Mouse (Mus musculus): ENCODE data around the gene Cmpk2. TPM values are rescaled to one million over a fixed set of nuclear protein-coding genes. Genes with fewer than 3 reads are reported as not detected.
A peak's percentile ranks its signal among the peaks of the same experiment; 100 is the strongest.

Cmpk2 gene
- polyA plus RNA-seq, 1 experiment from 2014 or later: 2.4 TPM

DNA sequence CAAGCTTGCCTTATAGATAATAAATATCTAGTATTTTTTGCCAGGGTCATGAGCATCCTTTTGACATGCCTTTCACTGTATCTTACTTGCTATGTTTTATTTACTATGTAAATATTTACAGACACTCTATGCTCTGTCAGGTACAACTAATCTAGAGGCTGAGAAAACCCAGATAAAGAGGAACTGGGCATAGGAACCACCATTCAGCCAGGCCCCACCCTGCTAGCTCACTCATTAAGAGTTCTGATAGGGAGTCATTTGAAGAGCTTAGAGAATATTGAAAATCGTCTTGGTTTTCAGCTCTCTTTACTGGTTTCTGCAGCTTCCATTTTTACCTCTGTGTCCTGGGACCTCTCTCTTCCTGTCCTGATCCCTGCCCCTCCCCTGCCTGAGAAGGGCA is 17.9 kb upstream of the Cmpk2 start:
- no peak for ATAC-seq
- POLR2A ChIA-PET: no interaction called here
- no peak for DNase-seq (ENCODE audit: low read depth, low spot score)
- in situ Hi-C loops (cut with MboI; ENCODE audit: low pct_unique_long_range_greater_than_20kb): no loop called here
- H3K27me3 ChIP-seq: no peaks in the 10 kb centered on the region
- CTCF ChIA-PET: no interaction called here
- TF ChIP-seq CTCF (IDR thresholded peaks at IDR 0.05): no peak

- ATAC-seq (no peak), DNase-seq (ENCODE audit: low read depth, low spot score) (no peak)
- no peaks in the 10 kb centered on the region for H3K27me3 ChIP-seq
- in situ Hi-C loops (cut with MboI; ENCODE audit: low pct_unique_long_range_greater_than_20kb): no loop called here
- ChIA-PET POLR2A (no interaction called here), CTCF (interaction anchor here (1.6 kb wide), 1 partner anchor 11 kb away, joined by 3 read pairs; no protein-coding TSS in a partner anchor)
- no peak for TF ChIP-seq CTCF (IDR thresholded peaks at IDR 0.05)
These were observed 16.1 kb upstream of the Cmpk2 start for GRCm38 (mm10) chr12:26452951-26453350.

- DNase-seq (ENCODE audit: low read depth, low spot score): peak; percentile 50
- no peaks in the 10 kb centered on the region for H3K27me3 ChIP-seq
These were observed 14.3 kb upstream of the Cmpk2 start for GRCm38 (mm10) chr12:26454682-26455081.

DNA sequence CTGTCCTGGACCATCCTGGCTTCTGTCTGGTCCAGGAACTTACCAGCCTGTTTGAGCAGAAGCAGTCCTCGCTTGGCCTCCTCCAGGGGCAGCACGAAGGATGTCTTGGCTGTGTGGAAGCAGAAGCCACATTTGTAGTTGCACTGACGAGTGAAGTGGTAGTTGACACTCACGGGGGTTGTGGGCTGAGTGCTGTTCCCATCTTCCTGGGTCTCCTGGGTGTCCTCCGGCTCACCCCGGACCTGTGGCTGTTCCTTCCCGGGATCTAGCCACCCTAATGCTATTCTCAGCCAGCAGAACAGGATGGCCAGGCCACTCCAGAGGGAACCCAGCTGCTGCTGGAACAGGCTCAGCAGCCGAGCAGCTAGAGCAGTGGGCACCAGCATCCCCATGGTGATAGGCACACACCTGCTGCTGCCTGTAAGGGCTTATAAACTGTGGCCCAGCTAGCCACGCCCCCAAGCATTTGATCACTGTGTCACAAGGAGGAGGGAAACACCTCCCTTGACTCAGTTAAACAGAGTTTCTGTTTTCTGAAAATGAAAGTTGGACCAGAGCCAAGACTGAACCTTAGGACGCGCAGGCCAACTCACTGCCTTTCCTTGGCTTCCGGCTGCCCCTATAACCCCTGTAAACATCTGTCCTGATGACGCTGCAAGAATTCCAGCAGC is 12.8 kb upstream of the Cmpk2 start, which contains the start of gene Rsad2:
Rsad2 (minus strand) TSS at position 425 of the 671 bp plus-strand sequence.
- ATAC-seq: no peak
- in situ Hi-C loops (cut with MboI; ENCODE audit: low pct_unique_long_range_greater_than_20kb): no loop called here
- CTCF ChIA-PET: no interaction called here
- H3K27me3 ChIP-seq: no peaks in the 10 kb centered on the region
- POLR2A ChIA-PET: no interaction called here
- TF ChIP-seq CTCF (IDR thresholded peaks at IDR 0.05): no peak
- DNase-seq (ENCODE audit: low read depth, low spot score): no peak

More at GRCm38 (mm10) chr12:26454682-26455081, 14.3 kb upstream of the Cmpk2 start:
- ChIA-PET POLR2A (no interaction called here), CTCF (no interaction called here)
- ATAC-seq: peak; percentile 76
- in situ Hi-C loops (cut with MboI; ENCODE audit: low pct_unique_long_range_greater_than_20kb): no loop called here
- TF ChIP-seq CTCF (IDR thresholded peaks at IDR 0.05): no peak

DNA sequence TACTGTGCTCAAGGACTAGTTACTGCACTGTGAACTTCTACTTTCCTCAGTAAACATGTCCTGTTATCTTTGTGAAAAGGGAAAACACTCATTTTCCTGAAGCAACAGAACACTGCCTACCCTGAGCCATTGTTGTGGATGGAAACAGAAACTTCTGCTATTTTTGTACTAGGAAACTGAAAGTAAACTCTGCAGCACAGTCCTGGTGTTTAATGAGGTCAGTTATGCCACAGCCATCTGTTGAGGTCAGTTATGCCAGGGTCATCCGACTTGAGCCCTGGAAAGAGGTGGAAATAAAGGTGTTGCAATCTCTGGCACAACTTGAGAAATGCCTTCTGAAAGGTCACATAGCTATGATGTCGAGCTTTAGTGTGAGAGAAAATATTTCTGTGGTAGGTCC is 8.9 kb upstream of the Cmpk2 start:
- ChIA-PET POLR2A (no interaction called here), CTCF (no interaction called here)
- peak; percentile 82 for ATAC-seq
- no peak for TF ChIP-seq CTCF (IDR thresholded peaks at IDR 0.05)
- DNase-seq (ENCODE audit: low read depth, low spot score): peak; percentile 38
- in situ Hi-C loops (cut with MboI; ENCODE audit: low pct_unique_long_range_greater_than_20kb): no loop called here
- H3K27me3 ChIP-seq: no peaks in the 10 kb centered on the region

- H3K27me3 ChIP-seq: no peaks in the 10 kb centered on the region
- POLR2A ChIA-PET: no interaction called here
- no peak for TF ChIP-seq CTCF (IDR thresholded peaks at IDR 0.05)
- no peak for ATAC-seq
- in situ Hi-C loops (cut with MboI; ENCODE audit: low pct_unique_long_range_greater_than_20kb): no loop called here
- no peak for DNase-seq (ENCODE audit: low read depth, low spot score)
- CTCF ChIA-PET: no interaction called here
These were observed 3.4 kb upstream of the Cmpk2 start for GRCm38 (mm10) chr12:26465600-26465999.

DNA sequence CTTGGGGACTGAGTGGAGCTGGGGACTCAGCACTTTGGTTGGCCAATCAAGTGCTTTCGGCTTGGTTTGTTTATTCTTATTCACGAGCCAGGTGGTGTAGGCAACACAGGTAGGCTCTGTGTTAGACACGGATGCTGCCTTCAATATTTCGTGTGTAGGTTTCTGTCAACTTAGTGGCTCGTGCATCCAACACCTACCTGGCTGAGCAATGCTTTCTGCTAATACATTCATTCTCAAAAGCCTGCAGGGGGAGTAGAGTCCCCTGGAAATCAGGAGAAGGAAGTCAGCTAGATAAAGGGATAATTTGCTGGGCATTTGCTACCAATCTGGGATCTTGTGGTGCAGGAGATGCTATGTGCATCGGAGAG is 1.0 kb downstream of the Cmpk2 start:
- TF ChIP-seq CTCF (IDR thresholded peaks at IDR 0.05): no peak
- ChIA-PET CTCF (interaction anchor here (1.2 kb wide), 1 partner anchor 40 kb away, joined by 3 read pairs; no protein-coding TSS in a partner anchor), POLR2A (interaction anchor here (0.7 kb wide), 1 partner anchor 27 kb away, joined by 7 read pairs; no protein-coding TSS in a partner anchor)
- no peaks in the 10 kb centered on the region for H3K27me3 ChIP-seq
- no peak for DNase-seq (ENCODE audit: low read depth, low spot score)
- ATAC-seq: no peak
- in situ Hi-C loops (cut with MboI; ENCODE audit: low pct_unique_long_range_greater_than_20kb): no loop called here

DNA sequence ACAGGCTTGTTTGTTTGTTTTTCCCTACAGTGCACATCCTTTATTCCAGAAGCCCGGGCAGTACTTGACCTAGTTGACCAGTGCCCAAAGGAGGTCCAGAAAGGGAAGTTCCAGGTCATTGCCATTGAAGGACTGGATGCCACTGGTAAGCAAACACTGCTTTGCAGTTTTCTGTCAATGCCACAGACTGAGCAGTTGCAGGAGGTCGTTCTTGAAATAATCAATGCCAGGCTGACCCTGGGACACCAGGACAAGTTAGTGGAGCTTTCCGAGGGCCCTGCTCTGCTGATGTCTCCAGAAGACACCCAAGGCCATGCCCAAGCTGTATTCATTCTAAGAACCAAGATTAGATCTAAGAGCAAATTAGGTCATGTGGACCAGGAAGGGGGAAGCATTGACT is 2.4 kb downstream of the Cmpk2 start:
- in situ Hi-C loops (cut with MboI; ENCODE audit: low pct_unique_long_range_greater_than_20kb): no loop called here
- DNase-seq (ENCODE audit: low read depth, low spot score) (no peak), ATAC-seq (no peak)
- TF ChIP-seq CTCF (IDR thresholded peaks at IDR 0.05): no peak
- ChIA-PET CTCF (no interaction called here), POLR2A (interaction anchor here (0.7 kb wide), 1 partner anchor 766 kb away, joined by 3 read pairs; no protein-coding TSS in a partner anchor)
- no peaks in the 10 kb centered on the region for H3K27me3 ChIP-seq

DNA sequence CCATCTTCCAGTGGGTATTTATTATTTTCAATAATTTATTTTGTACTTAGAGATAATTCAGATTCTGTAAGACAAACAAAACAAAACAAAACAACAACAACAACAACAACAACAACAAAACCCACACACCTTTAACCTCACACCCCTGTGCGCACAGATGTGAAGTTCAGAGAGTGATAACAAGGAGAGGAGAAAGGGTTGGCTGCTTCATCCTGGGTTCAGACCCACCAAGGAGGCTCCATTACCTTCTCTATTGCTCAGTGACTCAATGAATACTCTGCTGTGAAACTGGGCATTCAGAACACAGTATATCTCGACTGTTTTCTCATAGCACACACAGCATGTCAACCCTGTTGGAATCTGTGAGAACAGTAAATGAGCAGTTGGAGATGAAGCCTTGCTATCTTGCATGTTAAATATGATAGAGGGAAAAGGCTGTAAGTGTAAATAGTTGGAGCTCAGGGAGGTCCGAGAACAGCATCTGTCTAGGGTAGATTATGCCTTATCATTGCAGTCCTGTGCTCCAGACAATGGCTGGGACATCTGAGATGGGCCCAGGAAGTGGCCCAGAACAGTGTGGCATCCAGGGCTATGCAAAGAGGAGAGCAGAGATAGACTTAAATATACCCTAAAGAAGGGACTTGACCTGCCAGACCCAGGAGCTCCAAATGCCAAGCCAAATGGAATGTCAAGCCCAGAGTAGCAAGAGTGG is 3.9 kb downstream of the Cmpk2 start:
- no peaks in the 10 kb centered on the region for H3K27me3 ChIP-seq
- POLR2A ChIA-PET: no interaction called here
- CTCF ChIA-PET: no interaction called here
- no peak for DNase-seq (ENCODE audit: low read depth, low spot score)
- no peak for TF ChIP-seq CTCF (IDR thresholded peaks at IDR 0.05)
- in situ Hi-C loops (cut with MboI; ENCODE audit: low pct_unique_long_range_greater_than_20kb): no loop called here
- ATAC-seq: no peak

DNA sequence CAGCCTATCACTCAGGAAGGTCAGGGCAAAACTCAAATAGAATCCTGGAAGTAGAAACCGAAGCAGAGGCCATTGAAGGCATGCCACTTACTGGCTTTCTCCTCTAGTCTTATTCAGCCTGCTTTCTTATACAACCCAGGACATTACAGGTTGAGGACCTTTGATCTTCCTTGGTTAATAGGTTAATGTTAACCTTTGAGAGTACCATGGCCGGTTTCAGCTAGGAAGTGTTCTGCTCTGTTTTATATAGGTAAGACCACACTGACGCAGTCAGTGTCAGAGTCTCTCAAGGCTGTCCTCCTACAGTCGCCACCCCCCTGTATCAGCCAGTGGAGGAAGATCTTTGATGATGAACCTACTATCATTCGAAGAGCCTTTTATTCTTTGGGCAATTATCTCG is 4.7 kb downstream of the Cmpk2 start:
- in situ Hi-C loops (cut with MboI; ENCODE audit: low pct_unique_long_range_greater_than_20kb): no loop called here
- TF ChIP-seq CTCF (IDR thresholded peaks at IDR 0.05): no peak
- CTCF ChIA-PET: no interaction called here
- DNase-seq (ENCODE audit: low read depth, low spot score) (no peak), ATAC-seq (no peak)
- POLR2A ChIA-PET: no interaction called here
- H3K27me3 ChIP-seq: no peaks in the 10 kb centered on the region

DNA sequence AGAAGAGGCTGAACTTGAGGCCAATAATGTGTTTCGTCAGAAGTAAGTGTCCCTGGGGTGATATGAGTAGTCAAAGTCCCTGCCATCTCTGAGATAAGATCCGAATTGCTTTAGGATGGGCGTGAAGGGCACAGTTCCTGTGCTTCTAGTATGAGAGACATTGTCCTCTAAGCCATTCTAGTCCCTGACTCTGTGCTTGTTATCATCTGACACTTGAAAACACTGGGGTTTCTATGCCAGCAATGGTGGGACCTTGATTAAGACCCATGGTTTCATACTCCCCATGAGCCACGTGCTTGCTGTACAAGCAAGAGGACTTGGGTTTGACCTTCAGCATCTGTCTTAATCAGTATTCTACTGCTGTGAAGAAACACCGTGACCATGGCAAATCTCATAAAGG is 8.2 kb downstream of the Cmpk2 start:
- POLR2A ChIA-PET: no interaction called here
- CTCF ChIA-PET: interaction anchor here (1.6 kb wide), 1 partner anchor 18 kb away, joined by 3 read pairs; no protein-coding TSS in a partner anchor
- no peaks in the 10 kb centered on the region for H3K27me3 ChIP-seq
- no peak for TF ChIP-seq CTCF (IDR thresholded peaks at IDR 0.05)
- in situ Hi-C loops (cut with MboI; ENCODE audit: low pct_unique_long_range_greater_than_20kb): no loop called here
- DNase-seq (ENCODE audit: low read depth, low spot score) (no peak), ATAC-seq (no peak)

All from Patski (cell line).